Mouse (Mus musculus): ENCODE measurements around the gene Ces2a.

Gene Ces2a

GRCm38 (mm10) chr8:104733753-104734152 lies at the start of gene Ces2a:
TSS of gene Ces2a (plus strand) at chr8:104734003.
- DNase-seq: no peak

GRCm38 (mm10) chr8:104688433-104688832 lies 45.4 kb upstream of the Ces2a start:
- DNase-seq: no peak

GRCm38 (mm10) chr8:104698556-104698955 lies 35.2 kb upstream of the Ces2a start:
- DNase-seq: no peak

DNA sequence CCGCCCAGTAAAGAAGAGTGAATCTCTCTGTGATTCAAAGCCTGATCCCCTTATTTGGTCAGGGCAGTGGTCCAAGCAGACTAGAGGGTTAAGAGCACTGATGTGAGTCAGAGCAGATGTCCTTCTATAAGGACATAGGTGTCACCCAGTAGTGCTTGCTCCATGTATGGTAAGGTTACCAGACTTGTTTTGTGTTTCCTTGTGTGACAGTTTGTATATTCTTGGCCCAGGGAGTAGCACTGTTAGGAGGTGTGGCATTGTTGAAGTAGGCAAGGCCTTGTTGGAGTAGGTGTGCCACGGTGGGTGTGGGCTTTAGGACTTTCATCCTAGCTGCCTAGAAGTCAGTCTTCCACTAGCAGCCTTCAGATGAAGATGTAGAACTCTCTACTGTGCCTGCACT lies 31.9 kb upstream of the Ces2a start:
- no peak for DNase-seq

DNA sequence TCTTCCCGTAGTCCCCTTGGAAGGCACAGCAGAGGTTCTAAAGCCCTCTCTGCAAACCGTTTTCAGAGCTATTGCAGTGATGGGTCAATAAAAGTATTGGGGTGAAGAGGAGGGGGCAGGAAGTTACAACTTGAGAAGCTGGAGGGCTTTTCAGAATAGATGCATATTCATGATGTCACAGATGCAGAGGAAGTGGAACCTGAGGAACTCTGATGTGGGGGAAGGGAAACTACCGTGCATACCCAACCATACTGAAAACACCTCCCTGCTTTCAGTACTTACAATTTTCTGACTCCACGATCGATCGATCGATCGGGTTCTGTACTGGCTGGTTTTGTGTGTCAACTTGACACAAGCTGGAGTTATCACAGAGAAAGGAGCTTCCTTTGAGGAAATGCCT lies 12.6 kb upstream of the Ces2a start:
- DNase-seq: no peak

GRCm38 (mm10) chr8:104731451-104731850 lies 2.4 kb upstream of the Ces2a start:
- DNase-seq: no peak

DNA sequence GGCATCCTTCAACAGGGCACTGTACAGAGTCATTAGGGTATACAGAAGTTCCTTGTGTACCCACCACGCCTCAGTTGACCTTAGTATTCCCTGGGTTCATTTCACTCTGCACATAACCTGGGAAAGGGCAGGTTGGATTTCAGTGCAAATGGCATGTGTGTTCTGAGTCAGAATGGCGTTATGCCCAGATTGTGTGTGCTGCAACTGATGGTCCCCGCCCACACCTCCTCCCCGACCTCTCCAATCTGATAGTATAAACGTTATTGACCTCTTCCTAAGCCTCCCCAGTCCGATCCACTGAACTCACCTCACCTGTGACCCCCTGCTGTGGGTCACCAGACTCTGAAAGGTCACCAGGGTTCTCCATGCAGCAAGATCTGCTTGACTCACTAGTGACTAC lies 1.8 kb upstream of the Ces2a start:
- DNase-seq: no peak

DNA sequence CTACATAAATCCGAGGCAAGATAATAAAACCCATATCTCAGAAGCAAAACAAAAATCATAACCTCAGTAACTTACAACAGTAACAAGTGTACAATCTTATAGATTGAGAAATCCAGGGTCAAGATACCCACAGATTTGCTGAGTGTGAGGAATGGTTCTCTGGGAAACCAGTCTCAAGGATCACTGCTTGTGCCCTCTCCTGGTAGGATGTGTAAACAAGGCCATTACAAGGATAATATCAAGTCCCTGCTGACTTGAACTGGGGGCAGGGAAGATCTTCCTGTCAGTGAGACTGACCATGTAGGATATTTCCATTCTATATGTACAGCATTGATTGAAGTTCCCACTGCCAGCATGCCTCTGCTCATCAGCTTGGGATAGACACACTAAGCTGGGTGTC lies 8.2 kb downstream of the Ces2a start:
- DNase-seq: no peak

DNA sequence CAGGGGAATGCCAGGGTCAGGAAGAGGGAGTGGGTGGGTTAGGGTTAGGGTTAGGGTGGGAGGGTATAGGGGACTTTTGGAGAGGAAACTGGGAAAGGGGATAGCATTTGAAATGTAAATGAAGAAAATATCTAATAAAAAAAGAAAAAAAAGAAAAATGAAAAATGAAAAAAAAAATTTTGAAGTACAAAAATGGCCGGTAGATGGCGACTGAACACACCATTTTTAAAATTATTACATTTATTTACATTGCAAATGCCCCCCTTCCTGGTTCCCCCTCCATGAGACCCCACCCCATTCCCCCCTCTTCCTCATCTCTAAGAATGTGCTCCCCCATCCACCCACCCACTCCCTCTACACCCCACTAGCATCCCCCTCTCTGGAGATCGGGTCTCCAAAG lies 9.6 kb downstream of the Ces2a start:
- no peak for DNase-seq

DNA sequence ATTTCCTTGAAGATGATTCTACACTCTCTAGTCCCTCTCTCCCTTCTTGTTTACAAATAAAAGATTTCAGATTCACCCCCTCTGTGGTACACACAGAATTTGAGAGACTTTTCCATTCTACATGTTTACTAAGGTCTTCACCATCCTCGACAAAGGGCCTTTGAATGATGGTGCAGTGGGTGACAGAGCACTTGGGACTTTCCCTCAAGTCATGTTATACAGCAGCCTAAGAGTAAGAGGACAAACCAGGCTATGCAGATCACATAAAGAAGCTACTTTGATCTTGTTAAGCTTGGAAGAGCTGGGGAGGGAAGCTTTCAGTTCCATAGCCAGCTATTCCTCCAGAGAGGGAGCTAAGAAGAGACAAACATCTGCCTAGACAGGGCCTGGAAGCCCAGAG lies 19.0 kb downstream of the Ces2a start:
- DNase-seq: no peak

DNA sequence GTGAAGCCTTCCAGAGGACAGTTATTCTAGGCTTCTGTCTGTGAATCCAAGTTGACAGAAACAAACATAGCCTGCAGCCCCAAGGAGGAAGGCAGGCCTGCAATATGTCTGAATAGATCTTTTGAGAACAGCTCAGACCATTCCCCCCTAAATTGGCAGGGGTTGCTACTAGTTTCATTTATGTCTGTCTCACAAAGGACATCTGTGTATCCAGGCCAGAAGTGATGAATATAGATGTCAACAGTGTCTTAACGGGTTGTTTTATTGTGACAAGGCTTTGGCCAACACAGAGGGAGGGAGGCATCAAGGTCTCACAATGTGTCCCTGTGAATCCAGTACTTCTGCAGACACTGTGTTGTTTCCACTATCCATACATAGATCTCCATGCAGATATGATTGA lies 23.8 kb downstream of the Ces2a start:
- no peak for DNase-seq

DNA sequence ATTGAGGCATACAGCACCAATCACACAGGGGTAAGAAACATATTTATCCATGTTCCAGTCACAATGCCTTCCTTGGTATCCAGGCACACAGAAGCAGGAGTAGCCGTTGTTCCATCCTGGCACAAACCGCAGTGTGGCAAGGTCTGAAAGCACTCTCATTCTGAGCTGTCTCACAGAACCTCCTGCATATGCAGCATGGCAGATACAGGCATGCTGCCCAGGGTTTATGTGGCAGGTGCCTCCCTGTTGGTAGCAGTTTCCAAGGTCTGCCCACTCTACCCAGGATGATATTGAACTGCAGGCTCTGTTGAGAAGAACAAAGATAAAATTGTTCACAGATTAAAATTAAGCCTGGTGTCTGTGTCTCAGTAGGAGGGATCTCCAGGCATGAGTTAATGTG lies 24.4 kb downstream of the Ces2a start:
- no peak for DNase-seq

DNA sequence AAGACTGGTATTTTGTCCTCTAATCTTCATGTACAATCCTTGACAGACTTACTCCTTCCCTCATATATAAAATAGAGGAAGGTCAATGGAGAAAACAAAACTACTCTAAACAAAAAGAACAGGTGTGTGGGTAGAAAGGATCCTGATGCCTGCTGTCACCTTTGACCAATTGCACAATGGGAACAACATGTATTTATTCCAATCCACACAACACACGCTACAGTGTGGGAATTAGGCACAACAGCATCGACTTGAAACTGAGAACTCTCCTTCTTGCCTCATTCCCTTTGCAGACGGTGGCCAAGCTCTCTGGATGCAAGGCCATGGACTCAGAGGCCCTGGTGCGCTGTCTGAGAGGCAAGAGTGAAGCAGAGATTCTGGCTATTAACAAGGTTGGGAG lies 27.3 kb downstream of the Ces2a start:
- DNase-seq: no peak

- no peak for DNase-seq
Observed at GRCm38 (mm10) chr8:104766485-104766884, 32.7 kb downstream of the Ces2a start.

DNA sequence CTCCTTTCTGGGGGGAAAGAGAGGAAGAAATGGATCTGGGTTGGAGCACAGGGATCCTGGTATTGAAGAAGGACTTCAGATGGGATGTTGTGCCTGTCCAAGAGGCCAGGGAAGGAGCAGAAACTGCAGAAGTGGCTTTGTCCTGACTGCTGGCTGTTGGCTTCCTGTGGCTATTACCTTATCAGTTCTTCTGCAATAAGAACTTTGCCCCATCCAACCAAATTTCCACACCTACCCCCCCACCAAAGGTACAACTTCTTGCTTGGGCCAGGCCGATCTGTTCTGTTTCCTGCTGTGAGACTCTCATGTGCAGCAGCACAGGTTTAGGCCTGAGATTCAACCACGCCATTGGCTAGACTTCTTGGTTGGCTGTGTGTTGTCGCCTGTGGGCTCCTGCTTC lies 36.6 kb downstream of the Ces2a start:
- DNase-seq: no peak

DNA sequence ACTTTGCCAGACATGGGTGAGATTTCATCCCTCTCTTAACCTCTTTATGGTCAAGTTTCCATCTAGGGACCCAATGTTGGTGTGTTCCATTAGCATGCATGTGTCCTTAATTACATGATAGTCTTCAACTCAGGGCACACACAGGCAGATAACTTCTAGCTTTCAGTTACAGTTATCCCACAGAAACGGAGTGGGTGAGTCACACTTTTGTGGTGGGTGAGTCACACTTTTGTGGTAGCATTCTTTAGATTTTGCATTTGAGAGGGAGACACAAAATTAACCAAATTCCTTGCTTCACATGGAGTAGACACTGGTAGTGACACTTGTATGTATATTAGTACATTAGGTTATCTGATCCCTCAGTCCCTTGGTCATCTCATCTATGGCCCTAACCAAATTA lies 53.2 kb downstream of the Ces2a start:
- no peak for DNase-seq

DNA sequence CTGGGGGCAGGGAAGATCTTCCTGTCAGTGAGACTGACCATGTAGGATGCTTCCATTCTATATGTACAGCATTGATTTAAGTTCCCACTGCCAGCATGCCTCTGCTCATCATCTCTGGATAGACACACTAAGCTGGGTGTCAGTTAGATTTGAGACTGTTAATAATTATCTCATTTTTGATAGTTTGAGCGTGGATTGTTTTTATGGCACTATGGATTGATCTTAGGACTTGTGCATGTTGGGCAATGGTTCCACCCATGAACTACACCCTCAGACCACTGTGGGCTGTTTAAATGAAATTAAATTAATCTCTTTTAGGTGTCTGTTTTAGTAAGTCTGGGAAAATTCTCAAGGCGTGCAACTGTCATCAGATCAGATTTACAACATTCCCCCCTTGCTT lies 55.1 kb downstream of the Ces2a start:
- DNase-seq: no peak

- DNase-seq: no peak
Observed at GRCm38 (mm10) chr8:104789886-104790680, 56.3 kb downstream of the Ces2a start.
